20 mouse cellular contexts compared by ENCODE assay signal in genomic region chr2:84378678-84379077, GRCm38 (mm10). TPM values are rescaled to one million over a fixed set of nuclear protein-coding genes. Genes with fewer than 3 reads are reported as not detected.
A peak's percentile ranks its signal among the peaks of the same experiment; 100 is the strongest.
DNase-seq lines count a peak whose midpoint lies in the region; ATAC-seq lines count a peak whose summit lies in the region.
"Had no signal": no experiment of that assay in that cellular context is flagged by ENCODE, and none has a peak within 500 bp of the region (broad histone marks: within the 10 kb centered on the region; RNA-seq: fewer than 3 reads in every experiment).

No protein-coding gene starts in this region.

- H3K4me2 ChIP-seq in liver, embryonic 11.5 days, result no peak overlapping the region
- H3K4me2 ChIP-seq in liver, embryonic 12.5 days, result no peak overlapping the region
- H3K4me2 ChIP-seq: hindbrain, embryonic 14.5 days; neural tube, embryonic 15.5 days had no signal

- H3K27ac ChIP-seq in liver, embryonic 11.5 days (ENCODE audit: low read depth, low read length), result no peak overlapping the region
- no peak overlapping the region for H3K27ac ChIP-seq in liver, embryonic 12.5 days
- H3K27ac ChIP-seq: gastrocnemius, adult 2 months; hindbrain, embryonic 14.5 days; kidney, postnatal 0 days; neural tube, embryonic 15.5 days had no signal

- no peaks in the 10 kb centered on the region for H3K27me3 ChIP-seq in liver, embryonic 11.5 days (replicated peaks; ENCODE audit: control insufficient read depth, insufficient read depth, low read length)
- H3K27me3 ChIP-seq in liver, embryonic 12.5 days (replicated peaks), result no peaks in the 10 kb centered on the region
- H3K27me3 ChIP-seq: neural tube, embryonic 15.5 days had no signal

- WGBS in liver, embryonic 11.5 days, result 51% methylated on average over 5 of the region's 5 CpGs
- 50% methylated on average over 5 of the region's 5 CpGs for WGBS in liver, embryonic 12.5 days (ENCODE audit: insufficient replicate concordance)
- 19% methylated on average over 5 of the region's 5 CpGs for WGBS in large intestine, adult 2 months

- H3K9me3 ChIP-seq in liver, embryonic 11.5 days (ENCODE audit: control insufficient read depth, low read length), result no peaks in the 10 kb centered on the region
- H3K9me3 ChIP-seq in liver, embryonic 12.5 days (replicated peaks), result no peaks in the 10 kb centered on the region
- H3K9me3 ChIP-seq: neural tube, embryonic 15.5 days had no signal

- H3K36me3 ChIP-seq in liver, embryonic 11.5 days (ENCODE audit: control insufficient read depth, insufficient read depth, low read length), result no peaks in the 10 kb centered on the region
- no peaks in the 10 kb centered on the region for H3K36me3 ChIP-seq in liver, embryonic 12.5 days
- H3K36me3 ChIP-seq: neural tube, embryonic 15.5 days had no signal

- no peaks in the 10 kb centered on the region for H3K4me1 ChIP-seq in liver, embryonic 11.5 days (replicated peaks; ENCODE audit: control insufficient read depth, insufficient read depth, low read length)
- peaks cover 3% of the 10 kb centered on the region; the same call in 1 of the 2 replicates for H3K4me1 ChIP-seq in liver, embryonic 12.5 days
- H3K4me1 ChIP-seq: neural tube, embryonic 15.5 days had no signal

- no peak for DNase-seq in liver, embryonic 11.5 days (ENCODE audit: low spot score)
- peak; percentile 77 for DNase-seq in kidney, adult 9 months
- DNase-seq in large intestine, adult 2 months (ENCODE audit: low read depth, low spot score), result peak; percentile 71
- DNase-seq in gastrocnemius, postnatal 4 days (ENCODE audit: low spot score in 2 of 2), result no peak
- DNase-seq in cerebellum, postnatal 4 days (ENCODE audit: low spot score in 2 of 2), result no peak
- no peak for DNase-seq in embryo, embryonic 9.5 days (ENCODE audit: extremely low spot score)
- DNase-seq: adrenal gland, postnatal 10 days; cerebellum, postnatal 10 days; embryo, embryonic 11 days; gastrocnemius, adult 2 months; heart, adult 11 months; heart, postnatal 36 days; lung, adult 18-20 months; thymus, adult 18-20 months; thymus, postnatal 4 days had no signal

- ATAC-seq in liver, embryonic 11.5 days (replicated peaks; ENCODE audit: low FRiP score), result peak; percentile 54; the same call in 1 of the 2 replicates
- ATAC-seq in liver, embryonic 12.5 days, result no peak
- ATAC-seq: midbrain, embryonic 16.5 days had no signal

- H3K9ac ChIP-seq in liver, embryonic 11.5 days (ENCODE audit: low read depth, low read length), result no peak overlapping the region
- no peak overlapping the region for H3K9ac ChIP-seq in liver, embryonic 12.5 days
- H3K9ac ChIP-seq: hindbrain, embryonic 14.5 days; neural tube, embryonic 15.5 days had no signal

- H3K4me3 ChIP-seq in liver, embryonic 11.5 days (ENCODE audit: low read depth, low read length), result no peak overlapping the region
- no peak overlapping the region for H3K4me3 ChIP-seq in liver, embryonic 12.5 days
- H3K4me3 ChIP-seq: gastrocnemius, adult 2 months; neural tube, embryonic 15.5 days had no signal

RNA-seq across cellular contexts. Expression of gene Calcrl, which starts 46.5 kb away (rescaled TPM):
- 30.4 and 37.2 TPM in 2 replicates for polyA plus RNA-seq in liver, embryonic 11.5 days (2014; fragmentation: Nextera tagmentation; extraction: Ambion mirVana)
- 22.1 and 24.6 TPM in 2 replicates for polyA plus RNA-seq in liver, embryonic 12.5 days (2016; fragmentation: Nextera tagmentation; extraction: Ambion mirVana)
- 1.8 and 2.8 TPM in 2 replicates for polyA plus RNA-seq in large intestine, adult 2 months (2012; rRNA removed)
- 10 to 100 TPM; 44.7 to 47.7 TPM for total RNA-seq in gastrocnemius, postnatal 4 days (2021)

Comparison
In these comparisons a context has a peak if more than half of its experiments do, and no peak if none do; other contexts are left out.
1. DNase-seq: peak in kidney, adult 9 months (single experiment) and large intestine, adult 2 months (single experiment); none in liver, embryonic 11.5 days (single experiment), gastrocnemius, postnatal 4 days (0 of 2), cerebellum, postnatal 4 days (0 of 2) and embryo, embryonic 9.5 days (single experiment).